Mouse (Mus musculus) bone marrow macrophage, adult 2 months (primary cell): Measurements from ENCODE around the gene Cdyl.

Experiments used
- CTCF ChIP-seq: IDR thresholded peaks from 2 replicates; pipeline ENCODE4 v1.5.1; 2012; ENCODE audit warnings: low read depth, mild to moderate bottlenecking, low read length, moderate library complexity
- POLR2A ChIP-seq: IDR thresholded peaks from 2 replicates; pipeline ENCODE4 v1.6.1; 2012; ENCODE audit warnings: mild to moderate bottlenecking, low read depth, low read length, borderline replicate concordance

DNA sequence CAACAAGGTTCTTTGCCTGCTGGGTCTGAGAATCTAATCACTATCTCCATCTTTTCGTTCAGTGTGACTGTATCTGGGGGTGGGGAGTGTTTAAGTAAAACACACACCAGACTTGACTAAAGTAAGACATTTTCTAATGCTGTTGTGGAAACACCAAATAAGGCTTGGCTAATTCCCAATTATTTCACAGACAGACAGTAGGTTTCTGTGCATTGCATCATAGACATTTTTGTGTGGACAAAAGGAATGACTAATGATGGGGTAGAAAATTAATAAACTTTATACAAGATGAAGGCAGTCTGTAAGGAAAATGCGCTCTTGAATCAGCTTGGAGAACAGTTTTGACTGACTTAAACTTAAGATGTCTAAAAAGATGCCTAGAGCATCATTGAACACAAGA lies 100.7 kb downstream of the Cdyl start:
- TF ChIP-seq CTCF, result no peak
- TF ChIP-seq POLR2A, result no peak
